Mouse (Mus musculus) small intestine, adult 2 months (tissue): ENCODE results near the gene B4galt5.

Experiments used
- CTCF ChIP-seq: fragments of 200-500 bp; IDR thresholded peaks from 2 replicates; pipeline ENCODE4 v1.5.1; 2012; ENCODE audit warnings: low read depth, mild to moderate bottlenecking, control low read depth, inconsistent platforms, low read length, moderate library complexity, mixed read lengths; ENCODE audit not compliant: insufficient replicate concordance, insufficient read length; ENCODE audit errors: extremely low read depth
- POLR2A ChIP-seq: fragments of 200-500 bp; IDR thresholded peaks from 2 replicates; pipeline ENCODE4 v1.6.1; 2012; ENCODE audit warnings: low read depth, mild to moderate bottlenecking, control low read depth, inconsistent platforms, low read length, moderate library complexity

DNA sequence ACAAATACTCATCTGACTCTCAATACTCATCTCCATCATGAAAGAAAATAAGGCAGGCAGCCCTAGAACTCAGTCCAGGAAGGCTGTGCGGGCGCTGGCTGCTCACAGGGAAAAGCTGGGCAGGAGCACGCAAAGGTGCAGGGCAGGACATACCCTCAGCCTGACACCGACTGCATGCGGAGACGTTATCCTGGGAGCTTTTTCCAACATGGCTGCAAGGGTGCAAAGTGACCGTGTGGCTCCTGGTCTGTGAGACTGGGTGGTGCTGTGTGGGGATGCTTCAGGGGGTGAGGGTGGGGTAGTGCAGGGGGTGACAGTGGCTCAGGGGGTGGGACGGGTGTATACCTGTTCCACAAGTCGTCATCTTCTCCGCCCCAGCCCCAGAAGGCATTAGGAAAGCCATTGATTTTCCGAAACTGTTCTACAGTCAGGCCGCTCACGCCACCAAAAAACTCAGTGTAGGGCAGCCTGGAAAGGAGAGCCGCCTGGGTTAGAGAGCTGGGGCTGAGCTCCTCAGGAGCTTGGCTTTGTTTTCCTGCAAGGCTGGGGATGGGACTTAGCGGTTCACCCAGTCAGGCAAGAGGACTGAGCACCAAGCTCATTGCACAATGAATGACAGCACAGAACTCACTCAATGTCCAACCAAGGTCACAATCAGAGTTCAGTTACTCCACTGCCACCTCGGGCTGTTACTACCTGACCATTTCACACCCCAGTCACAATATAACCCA is 44.2 kb downstream of the B4galt5 start:
- no peak for TF ChIP-seq CTCF
- no peak for TF ChIP-seq POLR2A
